In genomic region chrX:71963275-71963912, GRCm38 (mm10) we compare ENCODE assay signal across 10 mouse cellular contexts. TPM values are rescaled to one million over a fixed set of nuclear protein-coding genes. Genes with fewer than 3 reads are reported as not detected.
DNase-seq lines count a peak whose midpoint lies in the region; ATAC-seq and TF ChIP-seq lines count a peak whose summit lies in the region.
"Had no signal": no experiment of that assay in that cellular context is flagged by ENCODE, and none has a peak within 500 bp of the region (broad histone marks: within the 10 kb centered on the region; RNA-seq: fewer than 3 reads in every experiment).

No protein-coding gene starts in this region.

- no peak overlapping the region for H3K9ac ChIP-seq in liver, embryonic 12.5 days

- ATAC-seq in liver, embryonic 12.5 days, result no peak

- WGBS in liver, embryonic 12.5 days (ENCODE audit: insufficient replicate concordance), result 29% methylated on average over 9 of the region's 9 CpGs

- DNase-seq in frontal cortex, postnatal 36 days (ENCODE audit: low spot score in 2 of 2), result peak; percentile 11
- DNase-seq in frontal cortex, postnatal 14 days (ENCODE audit: low spot score in 2 of 2), result no peak
- DNase-seq in testis, postnatal 14 days (ENCODE audit: low spot score), result no peak
- DNase-seq in T-cell, adult 2 months (ENCODE audit: low spot score), result no peak
- no peak for DNase-seq in cerebellum, adult 11-12 months
- DNase-seq in thymus, postnatal 25 days, result no peak
- DNase-seq: thymus, postnatal 36 days had no signal

- peak overlapping the region; percentile 21; the same call in 1 of the 2 replicates for H3K27ac ChIP-seq in testis, adult 2 months (ENCODE audit: control insufficient read depth, insufficient read depth, low read depth, low read length)
- H3K27ac ChIP-seq in liver, embryonic 12.5 days, result no peak overlapping the region

- no peak for TF ChIP-seq POLR2A in testis, adult 2 months (IDR thresholded peaks at IDR 0.05; ENCODE audit: control insufficient read depth, low read depth, low read length)

- H3K4me1 ChIP-seq in testis, adult 2 months (ENCODE audit: control insufficient read depth, insufficient read depth, low read length), result peaks cover 4% of the 10 kb centered on the region; the same call in 1 of the 2 replicates
- H3K4me1 ChIP-seq in liver, embryonic 12.5 days, result no peaks in the 10 kb centered on the region

- no peaks in the 10 kb centered on the region for H3K36me3 ChIP-seq in testis, adult 2 months (ENCODE audit: control insufficient read depth, insufficient read depth, low read length)
- H3K36me3 ChIP-seq in liver, embryonic 12.5 days, result no peaks in the 10 kb centered on the region

- H3K9me3 ChIP-seq in liver, embryonic 12.5 days (replicated peaks), result no peaks in the 10 kb centered on the region

- no peaks in the 10 kb centered on the region for H3K27me3 ChIP-seq in testis, adult 2 months (ENCODE audit: control insufficient read depth, insufficient read depth, low read length)
- peaks cover 36% of the 10 kb centered on the region for H3K27me3 ChIP-seq in liver, embryonic 12.5 days (replicated peaks)

- peak overlapping the region; percentile 75 for H3K4me3 ChIP-seq in testis, adult 2 months (ENCODE audit: control insufficient read depth, low read depth, low read length)
- peak overlapping the region; percentile 40 for H3K4me3 ChIP-seq in liver, embryonic 12.5 days

- no peak for TF ChIP-seq CTCF in testis, adult 2 months (IDR thresholded peaks at IDR 0.05; ENCODE audit: control insufficient read depth, insufficient read depth, insufficient replicate concordance, low read depth, low read length)

- H3K4me2 ChIP-seq in liver, embryonic 12.5 days, result peak overlapping the region; percentile 58; the same call in 1 of the 2 replicates

RNA-seq across cellular contexts. Expression of gene Prrg3, which starts 1.0 kb away (rescaled TPM):
- polyA plus RNA-seq in testis, adult 2 months (2012; rRNA removed), result 1.8 TPM in 2 replicates
- 1.5 and 1.8 TPM in 2 replicates for polyA plus RNA-seq in liver, embryonic 12.5 days (2016; fragmentation: Nextera tagmentation; extraction: Ambion mirVana)
- polyA plus RNA-seq: C2C12 had no signal

RNA-seq across cellular contexts. Expression of gene Fate1, which starts 9.4 kb away (rescaled TPM):
- polyA plus RNA-seq in testis, adult 2 months (2012; rRNA removed), result not detected in 2 replicates
- not detected in 2 replicates for polyA plus RNA-seq in liver, embryonic 12.5 days (2016; fragmentation: Nextera tagmentation; extraction: Ambion mirVana)
- polyA plus RNA-seq: C2C12 had no signal

RNA-seq across cellular contexts. Expression of gene Cnga2, which starts 28.3 kb away (rescaled TPM):
- polyA plus RNA-seq in testis, adult 2 months (2012; rRNA removed), result 0.07 and 0.09 TPM in 2 replicates
- polyA plus RNA-seq in liver, embryonic 12.5 days (2016; fragmentation: Nextera tagmentation; extraction: Ambion mirVana), result 0.17 TPM in 1 of 2 replicates, not detected in the other
- polyA plus RNA-seq: C2C12 had no signal

RNA-seq across cellular contexts. Expression of gene Gm1141, which starts 42.6 kb away (rescaled TPM):
- polyA plus RNA-seq in testis, adult 2 months (2012; rRNA removed), result 62.6 and 77.5 TPM in 2 replicates
- not detected in 2 replicates for polyA plus RNA-seq in liver, embryonic 12.5 days (2016; fragmentation: Nextera tagmentation; extraction: Ambion mirVana)

Comparison
In these comparisons a context has a peak if more than half of its experiments do, and no peak if none do; other contexts are left out.
1. DNase-seq: peak in frontal cortex, postnatal 36 days (2 of 2); none in frontal cortex, postnatal 14 days (0 of 2), testis, postnatal 14 days (single experiment), T-cell, adult 2 months (single experiment), cerebellum, adult 11-12 months (single experiment) and thymus, postnatal 25 days (single experiment).